Mouse (Mus musculus) CH12.LX (cell line): ENCODE results near the gene Tcp11l1. TPM values are rescaled to one million over a fixed set of nuclear protein-coding genes. Genes with fewer than 3 reads are reported as not detected.
A peak's percentile ranks its signal among the peaks of the same experiment; 100 is the strongest.

Experiments used
- DNase-seq: peaks from one replicate; pipeline ENCODE4 v3.0.0-alpha.2; 2013; ENCODE audit errors: extremely low read depth
- H3K27ac ChIP-seq: 2 replicates; pipeline ENCODE4 v1.5.1; 2012; ENCODE audit warnings: low read depth, mild to moderate bottlenecking, control low read depth, moderate library complexity; ENCODE audit not compliant: insufficient read depth
- H3K27me3 ChIP-seq: replicated peaks from 2 replicates; pipeline ENCODE3; 2012; ENCODE audit warnings: inconsistent platforms
- H3K36me3 ChIP-seq, 2 experiments: replicated peaks in 1 of 2; 2 replicates each; pipeline versions ENCODE3 to v1.6.1; 2012; ENCODE audit warnings: inconsistent platforms in 1 of 2, low read length in 1 of 2, mild to moderate bottlenecking in 1 of 2, mixed read lengths in 1 of 2, moderate library complexity in 1 of 2; ENCODE audit not compliant: control insufficient read depth in 1 of 2, insufficient read depth in 1 of 2
- H3K4me1 ChIP-seq, 2 experiments: 2 replicates each; pipeline ENCODE4 v1.6.1; 2012; ENCODE audit warnings: inconsistent platforms in 1 of 2, moderate library complexity in 1 of 2; ENCODE audit not compliant: insufficient read depth in 2 of 2, control insufficient read depth in 1 of 2
- H3K4me2 ChIP-seq: 2 replicates; pipeline ENCODE4 v1.6.1; 2012; ENCODE audit warnings: low read depth, mild to moderate bottlenecking, control low read depth; ENCODE audit not compliant: poor library complexity, insufficient read depth, severe bottlenecking
- H3K4me3 ChIP-seq, 3 experiments: fragments of 150-350 bp in 1 of 3; sonication (generic) in 1 of 3; replicated peaks in 1 of 3; 2 replicates each; pipeline versions ENCODE3 to v1.5.1; 2011 to 2012; ENCODE audit warnings: low read depth in 2 of 3, low read length in 2 of 3, mild to moderate bottlenecking in 2 of 3, moderate library complexity in 2 of 3, control low read depth in 1 of 3, improper control_type of control experiment in 1 of 3, inconsistent platforms in 1 of 3, mixed read lengths in 1 of 3; ENCODE audit not compliant: poor library complexity in 1 of 3
- H3K79me2 ChIP-seq: replicated peaks from 2 replicates; pipeline ENCODE4 v1.6.1; 2012; ENCODE audit warnings: mild to moderate bottlenecking, moderate library complexity; ENCODE audit not compliant: control insufficient read depth, poor library complexity, insufficient read depth, severe bottlenecking; ENCODE audit errors: extremely low read depth
- H3K9ac ChIP-seq: 2 replicates; pipeline ENCODE4 v1.6.1; 2012; ENCODE audit warnings: low read depth, mild to moderate bottlenecking, control low read depth, moderate library complexity; ENCODE audit not compliant: insufficient read depth
- H3K9me3 ChIP-seq: replicated peaks from 2 replicates; pipeline ENCODE3; 2012; ENCODE audit warnings: low read length, inconsistent platforms, mixed read lengths
- CHD1 ChIP-seq: IDR thresholded peaks from 2 replicates; pipeline ENCODE4 v1.6.1; 2012; ENCODE audit warnings: low read depth, low read length, improper control_type of control experiment, inconsistent platforms
- CHD2 ChIP-seq: IDR thresholded peaks from 2 replicates; pipeline ENCODE4 v1.6.1; 2011; ENCODE audit warnings: low read length, improper control_type of control experiment
- CTCF ChIP-seq, 2 experiments: IDR thresholded peaks in 1 of 2; conservative IDR thresholded peaks in 1 of 2; 2 replicates each; pipeline ENCODE4 v1.5.1; 2011 to 2012; ENCODE audit warnings: low read depth in 2 of 2, low read length in 2 of 2, improper control_type of control experiment in 1 of 2, inconsistent platforms in 1 of 2, mild to moderate bottlenecking in 1 of 2, moderate library complexity in 1 of 2
- HCFC1 ChIP-seq: IDR thresholded peaks from 2 replicates; pipeline ENCODE4 v1.6.1; 2012; ENCODE audit warnings: low read depth, mild to moderate bottlenecking, inconsistent platforms, low read length, improper control_type of control experiment
- IRF4 ChIP-seq: IDR thresholded peaks from 2 replicates; pipeline ENCODE4 v1.6.1; 2014; ENCODE audit warnings: low read depth, mild to moderate bottlenecking, inconsistent platforms, low read length, improper control_type of control experiment
- JUN ChIP-seq: IDR thresholded peaks from 2 replicates; pipeline ENCODE4 v1.6.1; 2011; ENCODE audit warnings: low read depth, mild to moderate bottlenecking, low read length, improper control_type of control experiment, moderate library complexity; ENCODE audit not compliant: insufficient read depth
- MAFK ChIP-seq: IDR thresholded peaks from 2 replicates; pipeline ENCODE4 v1.6.1; 2011; ENCODE audit warnings: low read length, improper control_type of control experiment; ENCODE audit not compliant: insufficient replicate concordance
- MAX ChIP-seq: IDR thresholded peaks from 2 replicates; pipeline ENCODE4 v1.6.1; 2011; ENCODE audit warnings: low read length, improper control_type of control experiment
- MAZ ChIP-seq: IDR thresholded peaks from 2 replicates; pipeline ENCODE4 v1.6.1; 2012; ENCODE audit warnings: low read depth, mild to moderate bottlenecking, inconsistent platforms, low read length, improper control_type of control experiment, moderate library complexity
- MXI1 ChIP-seq: IDR thresholded peaks from 2 replicates; pipeline ENCODE4 v1.6.1; 2011; ENCODE audit warnings: mild to moderate bottlenecking, low read depth, low read length, improper control_type of control experiment
- MYC ChIP-seq: IDR thresholded peaks from 2 replicates; pipeline ENCODE4 v1.6.1; 2011; ENCODE audit warnings: low read depth, mild to moderate bottlenecking, improper control_type of control experiment, low read length
- NELFE ChIP-seq: IDR thresholded peaks from 2 replicates; pipeline ENCODE4 v1.6.1; 2011; ENCODE audit warnings: low read depth, low read length, improper control_type of control experiment
- NRF1 ChIP-seq: IDR thresholded peaks from 2 replicates; pipeline ENCODE4 v1.6.1; 2014; ENCODE audit warnings: low read depth, mild to moderate bottlenecking, inconsistent platforms, low read length, improper control_type of control experiment, moderate library complexity
- PAX5 ChIP-seq: IDR thresholded peaks from 2 replicates; pipeline ENCODE4 v1.6.1; 2012; ENCODE audit warnings: low read length, inconsistent platforms, mixed read lengths
- SIN3A ChIP-seq: IDR thresholded peaks from 2 replicates; pipeline ENCODE4 v1.6.1; 2012; ENCODE audit warnings: low read length, improper control_type of control experiment, inconsistent platforms
- SMC3 ChIP-seq: IDR thresholded peaks from 2 replicates; pipeline ENCODE4 v1.6.1; 2011; ENCODE audit warnings: low read depth, low read length, improper control_type of control experiment
- TCF12 ChIP-seq: IDR thresholded peaks from 2 replicates; pipeline ENCODE4 v1.6.1; 2014; ENCODE audit warnings: low read depth, mild to moderate bottlenecking, inconsistent platforms, low read length, improper control_type of control experiment
- USF1 ChIP-seq: IDR thresholded peaks from 2 replicates; pipeline ENCODE4 v1.6.1; 2014; ENCODE audit warnings: low read depth, mild to moderate bottlenecking, inconsistent platforms, low read length, improper control_type of control experiment
- USF2 ChIP-seq: conservative IDR thresholded peaks from 2 replicates; pipeline ENCODE4 v1.6.1; 2011; ENCODE audit warnings: low read depth, low read length, improper control_type of control experiment
- ZC3H11A ChIP-seq: IDR thresholded peaks from 2 replicates; pipeline ENCODE4 v1.6.1; 2012; ENCODE audit warnings: low read depth, mild to moderate bottlenecking, inconsistent platforms, low read length, improper control_type of control experiment
- ZKSCAN1 ChIP-seq: IDR thresholded peaks from 2 replicates; pipeline ENCODE4 v1.6.1; 2012; ENCODE audit warnings: low read depth, inconsistent platforms, low read length, improper control_type of control experiment, borderline replicate concordance
- ZMIZ1 ChIP-seq: IDR thresholded peaks from 2 replicates; pipeline ENCODE4 v1.6.1; 2012; ENCODE audit warnings: low read depth, mild to moderate bottlenecking, inconsistent platforms, low read length, improper control_type of control experiment
- dilution Hi-C: fragments of 300-500 bp; cut with MboI; formaldehyde crosslinking; loops from 2 replicates; pipeline ENCODE4 v1.14.3; 2020; ENCODE audit warnings: low sequenced_read_pairs; ENCODE audit not compliant: extremely low pct_unique_long_range_greater_than_20kb, extremely low pct_ligation_motif_present
- in situ Hi-C: fragments of 300-500 bp; cut with MboI; formaldehyde crosslinking; loops from 3 replicates; pipeline ENCODE4 v1.14.3; 2019; ENCODE audit warnings: low sequenced_read_pairs, low pct_ligation_motif_present, low pct_unique_long_range_greater_than_20kb, mixed read lengths
- polyA plus RNA-seq: library from polyadenylated mRNA; unstranded; fragments of >175 nt; gene quantifications from 2 replicates; pipeline ENCODE4 v1.2.1, GENCODE M21; 2012; ENCODE audit warnings: low read depth; ENCODE audit not compliant: insufficient read length
- total RNA-seq, 2 experiments: library from RNA; depleted of rRNA; stranded (reverse); fragments of 300-350 nt in 1 of 2; fragments of >200 nt in 1 of 2; gene quantifications; 2 replicates each; pipeline ENCODE4 v1.2.3; 2012 to 2014

Tcp11l1 gene
- total and polyA plus RNA-seq, 3 experiments, result 2.9 to 11.7 (median 3.6) TPM

DNA sequence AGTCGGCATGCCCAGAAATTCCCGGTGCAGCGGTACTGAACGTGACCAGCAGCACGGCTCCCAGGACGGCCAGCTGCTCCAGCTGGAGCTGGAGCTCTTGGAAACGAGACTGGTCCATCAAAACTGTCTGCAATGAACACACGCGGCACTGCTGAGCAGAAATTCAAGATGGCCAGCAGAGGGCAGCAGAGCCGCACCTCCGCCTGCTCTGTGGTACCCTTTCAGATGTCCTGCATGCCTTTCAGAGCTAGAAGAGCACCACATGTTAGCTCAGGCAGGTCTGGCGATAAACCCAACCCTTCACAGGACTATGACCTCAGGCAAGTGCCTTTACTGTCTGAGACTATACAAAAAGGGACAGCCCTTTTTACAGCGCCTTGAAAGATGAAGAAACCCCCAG, 26.6 kb downstream of the Tcp11l1 start (continued):
- TF ChIP-seq ZKSCAN1, result no peak
- no peak; the same call in 1 of the 2 replicates for TF ChIP-seq NELFE
- TF ChIP-seq JUN, result no peak
- TF ChIP-seq NRF1, result no peak
- TF ChIP-seq USF2, result no peak
- no peak for TF ChIP-seq CHD2
- no peak for TF ChIP-seq USF1
- 0 out of 2 replicates have a peak, but pooled peaks have one; percentile 51 for TF ChIP-seq IRF4
- peak; percentile 78 to 98 for TF ChIP-seq CTCF (conservative IDR thresholded peaks at IDR 0.05 in 1 of 2, IDR thresholded peaks at IDR 0.05 in 1 of 2; ENCODE audit: low read depth in 2 of 2, low read length in 2 of 2)

DNA sequence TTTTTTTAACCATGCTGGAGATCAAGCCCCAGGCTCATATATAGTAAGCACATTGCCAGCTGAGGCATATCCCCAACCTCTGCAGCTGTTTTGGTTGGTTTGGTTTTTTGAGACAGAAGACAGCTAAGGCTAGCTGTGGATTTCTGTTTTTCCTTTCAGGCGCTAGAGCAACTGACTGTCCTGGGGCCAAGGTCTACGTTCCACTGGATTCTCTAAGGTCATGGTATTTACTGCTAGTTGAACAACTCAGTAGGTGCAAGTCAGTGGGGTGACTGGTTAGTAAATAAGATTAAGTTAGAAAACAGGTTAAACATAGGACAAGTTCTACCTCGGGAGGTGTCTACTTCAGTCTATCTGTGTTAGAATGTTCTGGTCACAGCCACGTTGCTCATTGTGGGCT, 27.2 kb downstream of the Tcp11l1 start:
- no peak for DNase-seq
- Histone ChIP-seq H3K36me3 (no peaks in the 10 kb centered on the region), H3K79me2 (no peaks in the 10 kb centered on the region), H3K9me3 (no peaks in the 10 kb centered on the region), H3K4me1 (peaks cover 9 to 36% of the 10 kb centered on the region in 2 experiments; a peak in 3 of 4 replicates), H3K4me3 (no peak overlapping the region), H3K27ac (no peak overlapping the region), H3K4me2 (no peak overlapping the region), H3K27me3 (no peaks in the 10 kb centered on the region), H3K9ac (no peak overlapping the region)
- dilution Hi-C loops, result no loop called here
- TF ChIP-seq PAX5 (no peak), ZC3H11A (no peak), MAZ (no peak), SIN3A (no peak), TCF12 (no peak), HCFC1 (no peak)
- in situ Hi-C loops, result loop anchor here (10.0 kb wide), 1 partner anchor 60 kb away; the partner anchor contains the start of gene Depdc7

DNA sequence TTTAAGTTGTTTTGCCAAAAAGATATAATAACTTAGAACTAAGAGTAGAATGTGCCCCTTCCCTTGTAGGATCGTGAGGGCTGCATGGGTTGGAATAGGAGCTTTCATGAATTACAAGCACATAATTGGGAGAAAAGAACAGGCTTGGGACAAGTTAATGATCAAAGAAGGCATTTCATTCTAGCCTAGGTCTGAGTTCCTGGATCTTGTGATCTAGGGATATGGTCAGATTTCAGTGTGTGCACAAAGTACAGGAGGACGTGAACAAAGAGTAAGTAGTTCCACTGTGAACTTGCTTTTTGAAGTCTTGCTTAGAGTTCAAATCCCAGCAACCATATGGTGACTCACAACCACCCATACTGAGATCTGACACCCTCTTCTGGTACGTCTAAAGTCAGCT, 34.6 kb downstream of the Tcp11l1 start:
- in situ Hi-C loops (no loop called here), dilution Hi-C loops (no loop called here)
- H3K79me2 ChIP-seq, result no peaks in the 10 kb centered on the region
- H3K4me2 ChIP-seq, result no peak overlapping the region
- H3K36me3 ChIP-seq, result no peaks in the 10 kb centered on the region
- no peak for DNase-seq
- no peak for TF ChIP-seq SMC3
- no peak for TF ChIP-seq MAFK
- TF ChIP-seq ZMIZ1, result no peak
- TF ChIP-seq NELFE, result no peak
- no peak for TF ChIP-seq USF1
- TF ChIP-seq ZC3H11A, result no peak
- no peak for TF ChIP-seq MXI1
- TF ChIP-seq MAX, result no peak
- TF ChIP-seq NRF1, result no peak
- no peak for TF ChIP-seq MYC
- TF ChIP-seq ZKSCAN1, result no peak
- no peak for TF ChIP-seq CHD1
- H3K27me3 ChIP-seq, result no peaks in the 10 kb centered on the region
- no peaks in the 10 kb centered on the region for H3K4me1 ChIP-seq
- no peak overlapping the region for H3K27ac ChIP-seq
- H3K9me3 ChIP-seq, result no peaks in the 10 kb centered on the region
- H3K4me3 ChIP-seq, result no peak overlapping the region
- H3K9ac ChIP-seq, result no peak overlapping the region
